Mouse (Mus musculus) hindbrain, embryonic 11.5 days (tissue): ENCODE measurements around the gene Metap2. TPM values are rescaled to one million over a fixed set of nuclear protein-coding genes. Genes with fewer than 3 reads are reported as not detected.
"Not testable (repeated sequence)": the region's sequence is repeated elsewhere in the genome, so short reads cannot be mapped to it uniquely, and the experiment has no call there.

Source experiments
- ATAC-seq: fragments of 200-750 bp; cut with Nextera tagmentation; 2 replicates; pipeline ENCODE4 v1.8.0; 2017; ENCODE audit warnings: mild to moderate bottlenecking, moderate TSS enrichment, moderate library complexity; ENCODE audit not compliant: low FRiP score
- DNase-seq: peaks from one replicate; pipeline ENCODE4 v3.0.0-alpha.2; 2015; ENCODE audit warnings: low spot score
- H3K27ac ChIP-seq: fragments of 300-500 bp; sonication (generic); 2 replicates; pipeline ENCODE4 v1.5.1; 2014; ENCODE audit warnings: mild to moderate bottlenecking, low read depth, low read length
- H3K27me3 ChIP-seq: fragments of 300-500 bp; sonication (generic); 2 replicates; pipeline ENCODE4 v1.6.1; 2014; ENCODE audit warnings: mild to moderate bottlenecking, low read length, moderate library complexity, mixed read lengths; ENCODE audit not compliant: control insufficient read depth, insufficient read depth
- H3K36me3 ChIP-seq: fragments of 300-500 bp; sonication (generic); 2 replicates; pipeline ENCODE4 v1.6.1; 2014; ENCODE audit warnings: mild to moderate bottlenecking, low read length, moderate library complexity, mixed read lengths; ENCODE audit not compliant: control insufficient read depth, insufficient read depth
- H3K4me1 ChIP-seq: fragments of 300-500 bp; sonication (generic); replicated peaks from 2 replicates; pipeline ENCODE4 v1.6.1; 2014; ENCODE audit warnings: low read length, mixed read lengths; ENCODE audit not compliant: control insufficient read depth, insufficient read depth
- H3K4me2 ChIP-seq: fragments of 300-500 bp; sonication (generic); replicated peaks from 2 replicates; pipeline ENCODE4 v1.6.1; 2014; ENCODE audit warnings: mild to moderate bottlenecking, low read depth, low read length
- H3K4me3 ChIP-seq: fragments of 300-500 bp; sonication (generic); 2 replicates; pipeline ENCODE4 v1.5.1; 2014; ENCODE audit warnings: low read depth, low read length
- H3K9ac ChIP-seq: fragments of 300-500 bp; sonication (generic); 2 replicates; pipeline ENCODE4 v1.6.1; 2014; ENCODE audit warnings: low read depth, low read length
- H3K9me3 ChIP-seq: fragments of 300-500 bp; sonication (generic); 2 replicates; pipeline ENCODE4 v1.6.1; 2016; ENCODE audit warnings: low read length; ENCODE audit not compliant: control insufficient read depth
- WGBS: fragments of 180-500 bp; shearing (Covaris S2); extraction: QIAGEN DNeasy Blood & Tissue Kit; methylation state at CpG from one replicate; pipeline ENCODE4 v1.1.7; 2014; 5-methylcytosine and 5-hydroxymethylcytosine counted together
- polyA plus RNA-seq: library from polyadenylated mRNA; unstranded; fragments of >200 nt; fragmentation: Nextera tagmentation; extraction: Ambion mirVana; gene quantifications from 2 replicates; pipeline ENCODE4 v1.2.1, GENCODE M21; 2014

Metap2 gene
- polyA plus RNA-seq, 1 experiment from 2014 or later: 236 TPM

GRCm38 (mm10) chr10:93829898-93830831 lies 66.7 kb downstream of the Metap2 start:
- H3K27ac ChIP-seq: no peak overlapping the region
- DNase-seq: no peak
- H3K27me3 ChIP-seq: peaks cover 12% of the 10 kb centered on the region
- H3K9me3 ChIP-seq: no peaks in the 10 kb centered on the region
- no peak overlapping the region for H3K4me3 ChIP-seq
- no peaks in the 10 kb centered on the region for H3K36me3 ChIP-seq
- no peak for ATAC-seq
- H3K4me2 ChIP-seq: no peak overlapping the region
- 34% methylated on average over 9 of the region's 9 CpGs for WGBS
- H3K9ac ChIP-seq: no peak overlapping the region
- 0 out of 2 replicates have a peak, but pooled peaks cover 6% of the 10 kb centered on the region for H3K4me1 ChIP-seq

GRCm38 (mm10) chr10:93818661-93819060 lies 78.2 kb downstream of the Metap2 start:
- H3K9me3 ChIP-seq: no peaks in the 10 kb centered on the region
- H3K9ac ChIP-seq: no peak overlapping the region
- no peak overlapping the region for H3K4me2 ChIP-seq
- H3K27me3 ChIP-seq: no peaks in the 10 kb centered on the region
- no peaks in the 10 kb centered on the region for H3K36me3 ChIP-seq
- no peaks in the 10 kb centered on the region for H3K4me1 ChIP-seq
- ATAC-seq (no peak), DNase-seq (peak; percentile 84)
- 44% methylated on average over 7 of the region's 7 CpGs for WGBS
- no peak overlapping the region for H3K4me3 ChIP-seq
- H3K27ac ChIP-seq: no peak overlapping the region

- DNase-seq: peak; percentile 50
- no peaks in the 10 kb centered on the region for H3K27me3 ChIP-seq
- H3K4me3 ChIP-seq: no peak overlapping the region
- H3K27ac ChIP-seq: no peak overlapping the region
- peak; percentile 53; the same call in 1 of the 2 replicates for ATAC-seq
- no peaks in the 10 kb centered on the region for H3K36me3 ChIP-seq
- H3K4me1 ChIP-seq: no peaks in the 10 kb centered on the region
- WGBS: 71% methylated on average over 10 of the region's 10 CpGs
- no peaks in the 10 kb centered on the region for H3K9me3 ChIP-seq
- no peak overlapping the region for H3K9ac ChIP-seq
- H3K4me2 ChIP-seq: no peak overlapping the region
Measured at GRCm38 (mm10) chr10:93813755-93814154, 83.1 kb downstream of the Metap2 start.

DNA sequence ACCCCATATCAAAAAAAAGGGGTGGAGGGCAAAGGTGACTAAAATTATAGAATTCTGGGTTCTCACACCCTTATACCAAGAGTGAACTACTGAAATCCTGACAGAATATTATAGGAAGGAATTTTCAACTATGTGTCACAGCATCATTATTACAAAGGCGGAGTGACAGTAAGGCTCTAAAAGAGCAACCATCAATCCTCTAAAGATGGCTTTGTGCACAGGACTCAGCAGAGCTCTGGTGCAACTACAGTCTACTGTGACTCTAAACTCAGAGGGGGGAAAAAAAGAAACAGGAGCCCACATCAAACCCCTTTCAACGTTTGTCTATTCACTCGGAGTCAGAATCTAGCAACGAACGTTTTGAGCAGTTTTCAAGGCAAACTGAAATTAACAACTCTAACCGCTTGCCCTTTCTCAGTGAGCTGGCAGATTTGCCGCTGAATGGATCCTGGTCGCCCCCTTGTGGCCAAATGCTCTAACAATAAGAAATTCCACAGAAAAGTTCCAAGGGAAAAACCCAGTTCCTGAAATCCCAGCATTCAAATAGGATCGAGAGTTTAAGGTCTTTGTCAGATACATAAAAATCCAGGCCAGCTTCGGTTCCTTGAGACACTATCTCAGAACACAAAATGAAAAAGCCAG lies 84.0 kb downstream of the Metap2 start:
- DNase-seq (peak; percentile 89), ATAC-seq (no peak)
- H3K4me3 ChIP-seq: no peak overlapping the region
- H3K27ac ChIP-seq: no peak overlapping the region
- H3K9me3 ChIP-seq: no peaks in the 10 kb centered on the region
- no peak overlapping the region for H3K9ac ChIP-seq
- no peaks in the 10 kb centered on the region for H3K27me3 ChIP-seq
- H3K36me3 ChIP-seq: no peaks in the 10 kb centered on the region
- H3K4me2 ChIP-seq: no peak overlapping the region
- WGBS: 22% methylated on average over 10 of the region's 10 CpGs
- H3K4me1 ChIP-seq: no peaks in the 10 kb centered on the region

DNA sequence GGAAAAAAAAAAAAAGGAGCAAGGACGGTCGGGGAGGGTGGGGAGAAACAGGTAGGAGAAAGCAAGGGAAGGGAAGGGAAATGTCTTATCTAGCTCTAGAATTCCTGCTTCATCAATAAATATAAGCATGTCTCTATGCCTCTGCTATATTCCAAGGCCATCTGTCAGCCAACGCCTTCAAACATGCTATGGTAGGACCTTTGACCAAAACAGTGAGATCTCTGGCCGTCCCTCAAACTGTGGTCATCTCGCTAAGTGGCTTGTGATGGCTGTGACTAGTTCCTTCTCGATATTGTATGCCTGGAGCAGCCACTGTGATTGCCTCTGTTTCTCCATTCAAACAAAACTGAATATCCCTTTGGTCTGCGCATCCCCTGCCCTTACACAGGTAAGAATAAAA lies 84.8 kb downstream of the Metap2 start:
- no peak overlapping the region for H3K9ac ChIP-seq
- H3K4me2 ChIP-seq: no peak overlapping the region
- H3K4me3 ChIP-seq: no peak overlapping the region
- WGBS: 92% methylated on average over 7 of the region's 7 CpGs
- no peaks in the 10 kb centered on the region for H3K9me3 ChIP-seq
- no peak overlapping the region for H3K27ac ChIP-seq
- no peaks in the 10 kb centered on the region for H3K27me3 ChIP-seq
- ATAC-seq (no peak), DNase-seq (no peak)
- no peaks in the 10 kb centered on the region for H3K4me1 ChIP-seq
- no peaks in the 10 kb centered on the region for H3K36me3 ChIP-seq

GRCm38 (mm10) chr10:93810590-93811185 lies 86.2 kb downstream of the Metap2 start:
- H3K4me1 ChIP-seq: no peaks in the 10 kb centered on the region
- H3K4me3 ChIP-seq: no peak overlapping the region
- no peaks in the 10 kb centered on the region for H3K36me3 ChIP-seq
- H3K4me2 ChIP-seq: no peak overlapping the region
- H3K27me3 ChIP-seq: no peaks in the 10 kb centered on the region
- no peak overlapping the region for H3K27ac ChIP-seq
- H3K9ac ChIP-seq: no peak overlapping the region
- DNase-seq (no peak), ATAC-seq (no peak)
- 38% methylated on average over 7 of the region's 7 CpGs for WGBS
- no peaks in the 10 kb centered on the region for H3K9me3 ChIP-seq

GRCm38 (mm10) chr10:93809438-93809837 lies 87.5 kb downstream of the Metap2 start:
- not testable (repeated sequence) for H3K4me1 ChIP-seq, H3K27me3 ChIP-seq, H3K36me3 ChIP-seq, H3K9ac ChIP-seq, DNase-seq, H3K9me3 ChIP-seq, H3K4me2 ChIP-seq, H3K4me3 ChIP-seq, H3K27ac ChIP-seq, ATAC-seq
- 96% methylated on average over 8 of the region's 8 CpGs for WGBS
